Mouse (Mus musculus): Measurements from ENCODE around the gene Gatad1. TPM values are rescaled to one million over a fixed set of nuclear protein-coding genes. Genes with fewer than 3 reads are reported as not detected.
"Not testable (repeated sequence)": the region's sequence is repeated elsewhere in the genome, so short reads cannot be mapped to it uniquely, and the experiment has no call there.

Gene Gatad1
- polyA plus RNA-seq, 1 experiment from 2014 or later = 63.7 TPM

DNA sequence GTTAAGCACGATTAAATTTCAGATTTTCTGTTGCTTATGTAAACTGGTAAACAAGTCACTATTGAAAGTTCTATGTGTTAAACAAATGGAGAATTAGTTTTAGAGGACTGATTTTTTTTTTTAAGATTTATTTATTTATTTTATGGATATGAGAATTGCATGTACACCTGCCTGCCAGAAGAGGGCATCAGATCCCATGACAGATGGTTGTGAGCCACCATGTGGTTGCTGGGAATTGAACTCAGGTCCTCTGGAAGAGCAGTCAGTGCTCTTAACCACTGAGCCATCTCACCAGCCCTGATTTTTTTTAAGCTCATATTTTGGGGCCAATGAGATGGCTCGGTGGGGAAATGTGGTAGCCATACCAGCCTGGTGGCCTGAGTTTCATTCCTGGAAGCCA is 45.1 kb downstream of the Gatad1 start:
- WGBS = 93% methylated on average over 2 of the region's 2 CpGs

DNA sequence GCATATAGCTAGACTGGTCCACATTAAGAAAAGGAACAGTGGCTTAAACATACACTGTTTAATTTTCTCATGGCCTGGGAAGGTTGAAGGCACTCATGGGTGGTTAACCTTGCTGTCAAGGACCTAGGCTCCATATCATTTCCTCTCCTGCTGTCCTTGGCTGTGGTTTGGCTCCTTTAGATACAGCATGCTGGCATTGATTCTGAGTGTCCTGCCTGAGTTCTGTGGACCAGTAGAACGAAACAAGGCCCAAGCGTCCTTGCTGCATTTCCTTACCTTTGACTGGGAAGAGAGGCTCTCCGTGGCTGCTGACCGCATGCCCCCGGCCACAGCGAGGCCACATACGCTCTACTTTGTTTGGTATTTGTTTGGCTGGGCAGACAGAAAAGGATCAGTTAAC is 47.7 kb downstream of the Gatad1 start:
- no peaks in the 10 kb centered on the region for H3K27me3 ChIP-seq (ENCODE audit: insufficient read depth, low read length)
- H3K9me3 ChIP-seq (ENCODE audit: low read length) = no peaks in the 10 kb centered on the region
- H3K9ac ChIP-seq (replicated peaks; ENCODE audit: low read length) = no peak overlapping the region
- H3K4me1 ChIP-seq (ENCODE audit: insufficient read depth, low read length) = no peaks in the 10 kb centered on the region
- peaks cover 44% of the 10 kb centered on the region for H3K36me3 ChIP-seq (ENCODE audit: insufficient read depth, low read length)
- H3K4me3 ChIP-seq (ENCODE audit: low read length) = no peak overlapping the region
- H3K27ac ChIP-seq (ENCODE audit: low read length) = no peak overlapping the region
- no peak for ATAC-seq (ENCODE audit: low FRiP score, low TSS enrichment)
- 95% methylated on average over 7 of the region's 7 CpGs for WGBS
- no peak overlapping the region for H3K4me2 ChIP-seq (replicated peaks; ENCODE audit: low read depth, low read length)

More for the DNA sequence above, 45.1 kb downstream of the Gatad1 start:
- H3K27me3 ChIP-seq (ENCODE audit: insufficient read depth, low read length); H3K9me3 ChIP-seq (ENCODE audit: low read length); H3K9ac ChIP-seq (replicated peaks; ENCODE audit: low read length); H3K4me1 ChIP-seq (ENCODE audit: insufficient read depth, low read length); H3K4me2 ChIP-seq (replicated peaks; ENCODE audit: low read depth, low read length); H3K4me3 ChIP-seq (ENCODE audit: low read length); ATAC-seq (ENCODE audit: low FRiP score, low TSS enrichment); H3K27ac ChIP-seq (ENCODE audit: low read length): not testable (repeated sequence)
- H3K36me3 ChIP-seq (ENCODE audit: insufficient read depth, low read length) = peaks cover 39% of the 10 kb centered on the region

- Histone ChIP-seq H3K27me3 (ENCODE audit: insufficient read depth, low read length) (no peaks in the 10 kb centered on the region), H3K27ac (ENCODE audit: low read length) (no peak overlapping the region), H3K4me1 (ENCODE audit: insufficient read depth, low read length) (no peaks in the 10 kb centered on the region), H3K9me3 (ENCODE audit: low read length) (no peaks in the 10 kb centered on the region), H3K36me3 (ENCODE audit: insufficient read depth, low read length) (peaks cover 39% of the 10 kb centered on the region), H3K4me3 (ENCODE audit: low read length) (no peak overlapping the region), H3K4me2 (replicated peaks; ENCODE audit: low read depth, low read length) (no peak overlapping the region), H3K9ac (replicated peaks; ENCODE audit: low read length) (no peak overlapping the region)
- WGBS = 90% methylated on average over 9 of the region's 9 CpGs
- no peak for ATAC-seq (ENCODE audit: low FRiP score, low TSS enrichment)
These were observed 49.9 kb downstream of the Gatad1 start for GRCm38 (mm10) chr5:3607114-3607513.

GRCm38 (mm10) chr5:3600790-3601189 is 56.2 kb downstream of the Gatad1 start:
- 90% methylated on average over 3 of the region's 3 CpGs for WGBS
- no peaks in the 10 kb centered on the region for H3K9me3 ChIP-seq (ENCODE audit: low read length)
- H3K27ac ChIP-seq (ENCODE audit: low read length) = no peak overlapping the region
- H3K9ac ChIP-seq (replicated peaks; ENCODE audit: low read length) = no peak overlapping the region
- H3K27me3 ChIP-seq (ENCODE audit: insufficient read depth, low read length) = no peaks in the 10 kb centered on the region
- peaks cover 5% of the 10 kb centered on the region for H3K4me1 ChIP-seq (ENCODE audit: insufficient read depth, low read length)
- H3K4me2 ChIP-seq (replicated peaks; ENCODE audit: low read depth, low read length) = no peak overlapping the region
- peaks cover 9% of the 10 kb centered on the region for H3K36me3 ChIP-seq (ENCODE audit: insufficient read depth, low read length)
- no peak for ATAC-seq (ENCODE audit: low FRiP score, low TSS enrichment)
- no peak overlapping the region for H3K4me3 ChIP-seq (ENCODE audit: low read length)

- no peaks in the 10 kb centered on the region for H3K9me3 ChIP-seq (ENCODE audit: low read length)
- H3K27ac ChIP-seq (ENCODE audit: low read length) = no peak overlapping the region
- no peak for ATAC-seq (ENCODE audit: low FRiP score, low TSS enrichment)
- H3K27me3 ChIP-seq (ENCODE audit: insufficient read depth, low read length) = no peaks in the 10 kb centered on the region
- H3K4me1 ChIP-seq (ENCODE audit: insufficient read depth, low read length) = peaks cover 7% of the 10 kb centered on the region
- no peak overlapping the region for H3K4me3 ChIP-seq (ENCODE audit: low read length)
- H3K4me2 ChIP-seq (replicated peaks; ENCODE audit: low read depth, low read length) = no peak overlapping the region
- H3K36me3 ChIP-seq (ENCODE audit: insufficient read depth, low read length) = peaks cover 4% of the 10 kb centered on the region; the same call in 1 of the 2 replicates
- 83% methylated on average over 1 of the region's 1 CpGs for WGBS
- H3K9ac ChIP-seq (replicated peaks; ENCODE audit: low read length) = no peak overlapping the region
These were observed 56.7 kb downstream of the Gatad1 start for GRCm38 (mm10) chr5:3600298-3600697.

DNA sequence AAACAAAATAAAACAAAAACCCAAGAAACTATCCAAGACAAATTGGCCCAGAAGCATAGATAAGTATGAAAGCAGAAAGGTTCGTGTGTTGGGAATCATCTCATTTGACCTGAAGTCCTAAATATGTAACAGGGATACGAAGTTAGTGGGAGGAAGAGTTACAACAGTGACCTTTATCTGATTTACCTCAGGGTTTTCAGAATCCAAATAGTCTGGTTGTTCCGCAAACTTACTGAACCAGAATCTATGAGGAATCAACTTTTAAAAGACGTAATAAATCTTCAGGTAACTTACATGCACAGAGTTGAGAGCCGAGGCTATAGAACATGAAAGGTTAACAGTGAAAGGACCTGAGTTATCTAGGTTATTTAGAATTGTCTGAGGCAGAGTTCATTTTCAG is 58.2 kb downstream of the Gatad1 start:
- no peak overlapping the region for H3K27ac ChIP-seq (ENCODE audit: low read length)
- H3K4me1 ChIP-seq (ENCODE audit: insufficient read depth, low read length) = peaks cover 15% of the 10 kb centered on the region
- ATAC-seq (ENCODE audit: low FRiP score, low TSS enrichment) = no peak

GRCm38 (mm10) chr5:3597171-3597570 is 59.8 kb downstream of the Gatad1 start:
- peak overlapping the region; percentile 76 for H3K4me2 ChIP-seq (replicated peaks; ENCODE audit: low read depth, low read length)
- H3K36me3 ChIP-seq (ENCODE audit: insufficient read depth, low read length) = 0 out of 2 replicates have a peak, but pooled peaks cover 5% of the 10 kb centered on the region
- peaks cover 15% of the 10 kb centered on the region for H3K4me1 ChIP-seq (ENCODE audit: insufficient read depth, low read length)
- H3K9me3 ChIP-seq (ENCODE audit: low read length) = no peaks in the 10 kb centered on the region
- H3K27me3 ChIP-seq (ENCODE audit: insufficient read depth, low read length) = no peaks in the 10 kb centered on the region
- peak overlapping the region; percentile 87 for H3K4me3 ChIP-seq (ENCODE audit: low read length)
- ATAC-seq (ENCODE audit: low FRiP score, low TSS enrichment) = no peak
- peak overlapping the region; percentile 76; the same call in 1 of the 2 replicates for H3K9ac ChIP-seq (replicated peaks; ENCODE audit: low read length)
- no peak overlapping the region for H3K27ac ChIP-seq (ENCODE audit: low read length)

More for the DNA sequence above, 58.2 kb downstream of the Gatad1 start:
- Histone ChIP-seq H3K4me2 (replicated peaks; ENCODE audit: low read depth, low read length) (no peak overlapping the region), H3K9ac (replicated peaks; ENCODE audit: low read length) (no peak overlapping the region), H3K36me3 (ENCODE audit: insufficient read depth, low read length) (no peaks in the 10 kb centered on the region), H3K4me3 (ENCODE audit: low read length) (no peak overlapping the region), H3K9me3 (ENCODE audit: low read length) (no peaks in the 10 kb centered on the region), H3K27me3 (ENCODE audit: insufficient read depth, low read length) (no peaks in the 10 kb centered on the region)
- 83% methylated on average over 5 of the region's 5 CpGs for WGBS

- peak; percentile 87 for ATAC-seq (ENCODE audit: low FRiP score, low TSS enrichment)
- Histone ChIP-seq H3K9ac (replicated peaks; ENCODE audit: low read length) (peak within 1 kb of the TSS; percentile 76), H3K36me3 (ENCODE audit: insufficient read depth, low read length) (peaks cover 7% of the 10 kb centered on the region; the same call in 1 of the 2 replicates), H3K4me1 (ENCODE audit: insufficient read depth, low read length) (peaks cover 15% of the 10 kb centered on the region), H3K4me3 (ENCODE audit: low read length) (peak within 1 kb of the TSS; percentile 87), H3K9me3 (ENCODE audit: low read length) (no peaks in the 10 kb centered on the region), H3K27ac (ENCODE audit: low read length) (peak within 1 kb of the TSS; percentile 78), H3K4me2 (replicated peaks; ENCODE audit: low read depth, low read length) (peak within 1 kb of the TSS; percentile 76), H3K27me3 (ENCODE audit: insufficient read depth, low read length) (no peaks in the 10 kb centered on the region)
- under 1% methylated on average over 31 of the region's 31 CpGs for WGBS
These were observed 60.6 kb downstream of the Gatad1 start, which contains the start of gene Rbm48 for GRCm38 (mm10) chr5:3596399-3596766. TSS of gene Rbm48 (minus strand) at chr5:3596585.

GRCm38 (mm10) chr5:3595693-3596398 is 61.1 kb downstream of the Gatad1 start, which contains the start of gene Pex1:
TSS of gene Pex1 (plus strand) at chr5:3596066.
- peak within 1 kb of the TSS; percentile 76 for H3K4me2 ChIP-seq (replicated peaks; ENCODE audit: low read depth, low read length)
- H3K4me1 ChIP-seq (ENCODE audit: insufficient read depth, low read length) = peaks cover 15% of the 10 kb centered on the region
- H3K27ac ChIP-seq (ENCODE audit: low read length) = peak within 1 kb of the TSS; percentile 78
- H3K27me3 ChIP-seq (ENCODE audit: insufficient read depth, low read length) = no peaks in the 10 kb centered on the region
- peak within 1 kb of the TSS; percentile 87 for H3K4me3 ChIP-seq (ENCODE audit: low read length)
- no peaks in the 10 kb centered on the region for H3K9me3 ChIP-seq (ENCODE audit: low read length)
- H3K9ac ChIP-seq (replicated peaks; ENCODE audit: low read length) = peak within 1 kb of the TSS; percentile 76
- peak; percentile 98 for ATAC-seq (ENCODE audit: low FRiP score, low TSS enrichment)
- H3K36me3 ChIP-seq (ENCODE audit: insufficient read depth, low read length) = peaks cover 12% of the 10 kb centered on the region; the same call in 1 of the 2 replicates
- under 1% methylated on average over 50 of the region's 50 CpGs for WGBS
